Mouse (Mus musculus): ENCODE data around the gene Dennd6a.
"Not testable (repeated sequence)": the region's sequence is repeated elsewhere in the genome, so short reads cannot be mapped to it uniquely, and the experiment has no call there.

Gene Dennd6a

DNA sequence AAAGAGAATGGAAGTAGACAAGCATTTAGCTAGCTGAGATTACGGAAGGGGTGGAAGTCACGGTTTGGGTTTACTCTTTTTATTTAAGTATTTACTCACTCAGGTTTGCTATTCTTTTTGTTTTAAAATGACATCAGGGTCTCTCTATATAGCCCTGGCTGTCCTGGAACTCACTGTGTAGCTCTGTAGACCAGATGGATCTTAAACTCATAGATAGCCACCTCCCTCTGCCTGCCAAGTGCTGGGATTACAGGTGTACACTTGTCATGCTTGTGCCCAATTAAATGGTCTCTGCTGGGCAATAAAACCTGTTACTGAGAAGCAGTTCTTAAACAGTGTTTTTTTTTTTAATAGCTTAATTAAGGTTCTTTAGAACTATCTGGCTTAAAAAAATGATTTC is 66.3 kb downstream of the Dennd6a start:
- DNase-seq (ENCODE audit: low read depth, low spot score) = peak; percentile 66

DNA sequence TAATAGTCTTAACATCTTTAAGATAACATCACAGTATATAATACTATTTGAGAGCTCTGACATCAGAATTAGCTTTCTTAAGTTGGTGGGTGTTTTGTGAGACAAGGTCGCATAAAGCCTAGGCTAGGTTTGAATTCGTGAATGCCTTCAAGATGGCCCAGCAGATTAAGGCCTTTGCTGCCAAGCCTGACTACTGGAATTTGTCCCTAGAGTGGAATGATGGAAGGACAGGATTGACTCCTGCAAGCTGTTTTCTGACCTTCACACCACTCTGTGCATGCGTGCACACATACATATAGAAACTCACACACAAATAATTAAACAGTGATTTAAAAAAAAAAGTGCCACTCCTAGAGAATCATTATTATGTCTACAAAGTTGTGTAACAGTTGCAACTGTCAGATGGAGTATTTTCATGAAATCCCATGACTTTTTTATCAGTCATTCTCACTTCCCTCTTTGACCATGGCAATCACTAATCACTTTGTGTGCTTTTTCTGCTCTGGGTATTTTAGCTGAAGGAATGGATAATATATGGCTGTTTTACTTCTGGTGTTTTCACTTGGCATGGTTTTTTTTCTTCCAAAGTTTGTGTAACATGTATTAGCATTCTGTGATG is 69.5 kb downstream of the Dennd6a start:
- DNase-seq (ENCODE audit: low read depth, low spot score) = peak; percentile 48

DNA sequence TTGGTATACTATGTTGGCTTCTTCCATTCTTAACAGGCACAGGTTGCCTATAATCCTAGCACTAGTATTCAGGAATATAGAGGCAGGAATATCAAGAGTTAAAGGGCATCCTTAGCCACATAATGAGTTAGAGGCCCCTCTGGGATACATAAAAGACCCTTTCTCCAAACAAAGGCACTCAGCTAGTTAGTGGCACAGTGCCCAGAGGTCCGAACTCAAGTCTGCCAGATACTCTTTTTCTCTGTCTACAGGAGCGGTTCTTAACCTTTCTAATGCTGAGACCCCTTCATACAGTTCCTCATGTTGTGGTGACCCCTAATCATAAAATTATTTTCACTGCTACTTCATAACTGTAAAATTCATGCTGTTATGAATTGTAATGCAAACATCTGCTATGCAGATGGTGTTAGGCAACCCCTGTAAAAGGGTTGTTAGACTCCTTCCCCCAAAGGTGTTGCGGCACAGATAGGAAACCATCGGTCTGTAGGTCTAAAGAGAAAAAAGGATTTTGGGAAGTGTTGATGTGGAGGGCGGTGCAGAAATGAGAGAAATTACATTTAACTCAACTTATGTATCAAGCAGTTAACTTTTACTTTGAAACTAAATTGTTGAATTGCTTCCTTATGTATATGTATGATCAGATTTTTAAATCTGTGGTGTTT is 72.5 kb downstream of the Dennd6a start:
- no peak for DNase-seq (ENCODE audit: low read depth, low spot score)

DNA sequence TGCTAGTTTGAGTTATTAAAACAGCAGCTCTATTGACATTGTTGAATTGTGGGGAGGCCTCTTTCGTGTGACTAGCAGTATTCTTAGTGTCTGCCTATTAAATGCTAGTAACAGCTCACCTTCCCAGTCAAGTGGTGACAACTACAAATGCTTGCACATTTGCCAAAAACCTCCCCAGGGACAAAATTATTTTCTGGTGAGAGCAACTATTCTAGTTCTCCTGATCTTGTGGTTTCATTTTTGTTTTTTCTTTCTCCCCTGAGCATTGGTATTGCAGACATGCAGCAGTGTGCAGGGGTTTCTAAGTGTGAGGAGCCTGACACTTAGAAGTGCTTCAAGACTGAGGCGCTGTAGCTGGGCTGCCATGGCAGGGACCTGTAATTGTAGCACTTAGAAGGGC is 74.2 kb downstream of the Dennd6a start:
- peak; percentile 41 for DNase-seq (ENCODE audit: low read depth, low spot score)

DNA sequence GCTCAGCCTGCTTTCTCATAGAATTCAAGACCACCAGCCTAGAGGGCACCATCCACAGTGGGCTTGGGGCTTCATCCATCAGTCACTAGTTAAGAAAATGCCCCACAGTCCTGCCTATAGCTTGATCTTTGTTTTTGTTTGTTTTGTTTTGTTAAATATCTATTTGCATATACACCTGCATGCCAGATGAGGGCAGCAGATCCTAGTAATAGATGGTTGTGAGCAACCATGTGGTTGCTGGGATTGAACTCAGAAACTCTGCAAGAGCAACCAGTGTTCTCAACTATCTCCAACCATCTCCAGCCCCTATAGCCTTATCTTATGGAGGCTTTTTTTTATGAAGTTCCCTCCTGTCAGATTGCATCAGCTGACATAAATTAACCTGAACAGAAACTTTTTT is 78.2 kb downstream of the Dennd6a start:
- peak; percentile 63 for DNase-seq (ENCODE audit: low read depth, low spot score)

DNA sequence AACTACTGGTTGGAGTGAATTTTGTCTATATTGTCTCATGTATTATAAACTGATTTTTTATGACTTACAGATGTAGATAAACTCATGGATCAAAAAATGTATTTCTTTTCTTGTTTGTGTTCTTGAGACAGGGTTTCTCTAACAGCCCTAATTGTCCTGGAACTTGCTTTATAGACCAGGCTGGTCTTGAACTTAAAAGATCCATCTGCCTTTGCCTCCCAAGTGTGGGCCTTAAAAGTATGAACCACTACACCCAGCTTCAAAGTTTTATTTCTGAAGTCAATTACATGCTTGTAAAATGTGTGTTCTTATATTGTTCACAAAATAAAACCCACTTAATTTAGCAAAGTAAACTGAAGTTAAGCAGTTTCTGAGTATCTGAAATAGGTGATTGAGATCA is 84.5 kb downstream of the Dennd6a start:
- DNase-seq (ENCODE audit: low read depth, low spot score) = no peak

DNA sequence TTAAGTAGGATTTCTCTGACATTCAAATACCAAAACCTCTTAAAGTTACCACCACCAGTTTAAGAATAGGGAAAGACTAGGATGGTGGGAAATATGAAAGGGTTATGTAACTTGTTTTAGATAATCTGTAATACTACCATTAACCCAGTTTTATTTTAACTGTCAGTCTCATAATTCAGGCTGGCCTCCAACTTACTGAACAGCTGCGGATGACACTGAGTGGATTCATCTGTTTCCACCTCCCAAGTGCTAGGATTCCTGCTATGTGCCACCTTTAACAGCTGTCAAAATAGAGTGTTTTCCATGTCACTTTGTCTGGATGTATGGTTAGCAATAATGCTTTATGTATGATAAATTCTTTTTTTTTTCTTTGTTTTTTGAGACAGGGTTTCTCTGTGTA is 86.6 kb downstream of the Dennd6a start:
- no peak for DNase-seq (ENCODE audit: low read depth, low spot score)

DNA sequence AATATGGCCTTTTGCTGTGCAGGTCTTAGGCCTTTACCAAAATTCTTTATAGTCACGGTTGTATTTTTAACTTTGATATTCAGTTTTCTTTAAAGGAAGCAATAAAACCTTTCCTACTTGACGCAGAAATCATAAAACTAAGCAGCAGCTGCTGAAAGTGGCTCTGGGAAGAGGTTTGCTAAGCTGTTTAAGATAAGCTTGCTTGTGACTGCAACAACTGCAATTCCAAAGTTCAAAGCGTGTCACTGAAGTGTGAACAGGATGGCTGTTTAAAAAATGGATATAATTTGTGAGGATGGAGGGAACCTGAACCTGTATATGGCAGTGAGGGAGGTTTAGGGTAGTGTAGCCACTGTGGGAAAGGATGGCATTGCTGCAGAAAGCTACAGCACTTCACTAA is 88.4 kb downstream of the Dennd6a start:
- no peak for DNase-seq (ENCODE audit: low read depth, low spot score)

DNA sequence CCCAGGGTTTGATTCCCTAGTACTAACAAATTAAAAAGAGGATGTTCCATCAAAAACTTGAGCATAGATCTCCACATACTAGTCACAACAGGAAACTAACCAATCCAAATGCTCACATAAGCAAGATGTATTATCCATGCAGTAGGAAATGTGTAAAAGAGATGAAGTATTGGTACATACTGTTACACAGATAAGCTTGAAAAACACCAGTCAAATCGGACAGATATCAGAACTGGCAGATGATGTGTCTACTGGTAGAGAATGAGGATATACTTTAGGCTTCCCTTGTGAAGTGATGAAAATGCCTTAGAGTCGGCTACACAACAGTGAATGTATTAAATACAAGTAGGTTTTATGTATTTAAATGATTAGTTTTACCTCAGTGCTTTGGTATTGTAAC is 88.8 kb downstream of the Dennd6a start:
- no peak for DNase-seq (ENCODE audit: low read depth, low spot score)

DNA sequence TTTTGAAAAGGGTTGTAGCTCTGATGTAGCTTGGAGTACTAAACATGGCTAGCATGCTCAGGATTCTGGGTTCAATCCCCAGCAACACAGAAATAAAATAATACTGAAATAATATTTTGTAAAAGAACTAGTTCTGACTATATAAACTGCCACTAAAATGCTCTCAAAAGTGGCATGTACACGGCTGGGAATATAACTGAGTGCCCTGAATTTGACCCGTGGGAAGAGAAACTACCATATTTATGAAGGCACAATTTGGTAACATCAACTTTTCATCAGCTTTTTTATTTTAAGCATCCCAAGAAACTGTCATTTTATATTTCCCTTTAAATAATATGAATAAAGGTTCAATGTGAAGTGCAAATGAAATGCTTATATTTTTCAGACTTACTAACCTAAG is 90.2 kb downstream of the Dennd6a start:
- no peak for DNase-seq (ENCODE audit: low read depth, low spot score)

DNA sequence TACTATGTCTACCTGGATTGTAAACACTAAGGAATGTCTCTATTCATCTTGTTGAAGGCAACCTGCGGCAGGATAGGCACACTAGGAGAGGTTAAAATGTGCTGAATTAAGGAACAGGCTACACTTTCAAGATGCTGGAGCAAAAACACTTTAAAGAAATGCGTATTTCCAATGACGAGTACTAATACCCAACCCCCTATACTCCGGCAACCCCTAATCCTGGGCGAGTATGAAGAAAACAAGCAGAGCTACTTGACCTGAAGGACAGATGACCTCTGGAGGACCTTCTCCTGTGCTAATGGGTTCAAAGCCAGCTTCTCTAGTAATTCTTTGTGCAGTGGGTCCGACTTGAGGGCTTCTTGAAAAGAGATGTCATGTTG is 94.3 kb downstream of the Dennd6a start:
- no peak for DNase-seq (ENCODE audit: low read depth, low spot score)

DNA sequence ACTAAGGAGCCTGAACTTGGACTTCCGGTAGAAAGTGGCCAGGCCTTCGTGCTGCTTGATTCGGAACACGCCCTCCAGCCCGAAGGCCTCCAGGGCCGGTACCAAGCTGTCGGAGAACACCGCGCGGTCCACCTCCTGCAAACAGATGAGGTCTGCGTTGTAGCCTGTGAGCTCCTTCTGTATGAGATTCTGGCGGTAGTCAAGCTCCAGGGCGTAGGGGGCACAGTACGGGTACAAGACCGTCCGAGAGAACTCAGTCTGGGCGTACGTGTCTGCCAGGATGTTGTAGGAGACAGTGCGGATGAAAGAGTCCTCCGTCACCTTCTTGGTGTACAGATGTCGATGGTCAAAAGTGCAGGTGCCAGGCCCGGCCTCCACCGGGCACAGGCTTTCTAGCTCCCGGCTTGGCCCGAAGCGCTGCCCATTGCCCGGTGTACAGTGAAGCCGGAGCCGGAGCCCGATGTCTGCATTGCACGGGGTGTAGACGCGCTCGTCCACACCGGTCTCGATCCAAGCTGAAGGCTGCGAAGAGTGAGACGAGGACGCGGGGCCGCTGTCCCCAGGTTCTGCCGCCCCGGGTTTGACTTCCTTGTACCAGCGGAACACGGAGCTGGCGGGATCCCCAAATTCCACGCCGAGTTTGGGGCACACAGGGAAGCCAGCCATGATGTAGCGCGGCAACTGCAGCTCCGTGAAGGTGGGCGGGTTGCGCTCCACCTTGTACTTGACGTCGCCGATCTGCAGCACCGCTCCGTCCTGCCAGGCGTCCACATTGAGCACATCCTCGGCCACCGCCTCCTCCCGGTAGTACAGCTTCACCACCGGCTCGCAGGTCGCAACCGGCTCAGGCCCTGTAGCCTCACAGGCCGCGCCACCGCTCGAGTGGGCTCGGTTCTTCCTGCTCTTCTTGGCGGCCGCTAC is 95.0 kb downstream of the Dennd6a start:
- peak; percentile 81 for DNase-seq (ENCODE audit: low read depth, low spot score)

DNA sequence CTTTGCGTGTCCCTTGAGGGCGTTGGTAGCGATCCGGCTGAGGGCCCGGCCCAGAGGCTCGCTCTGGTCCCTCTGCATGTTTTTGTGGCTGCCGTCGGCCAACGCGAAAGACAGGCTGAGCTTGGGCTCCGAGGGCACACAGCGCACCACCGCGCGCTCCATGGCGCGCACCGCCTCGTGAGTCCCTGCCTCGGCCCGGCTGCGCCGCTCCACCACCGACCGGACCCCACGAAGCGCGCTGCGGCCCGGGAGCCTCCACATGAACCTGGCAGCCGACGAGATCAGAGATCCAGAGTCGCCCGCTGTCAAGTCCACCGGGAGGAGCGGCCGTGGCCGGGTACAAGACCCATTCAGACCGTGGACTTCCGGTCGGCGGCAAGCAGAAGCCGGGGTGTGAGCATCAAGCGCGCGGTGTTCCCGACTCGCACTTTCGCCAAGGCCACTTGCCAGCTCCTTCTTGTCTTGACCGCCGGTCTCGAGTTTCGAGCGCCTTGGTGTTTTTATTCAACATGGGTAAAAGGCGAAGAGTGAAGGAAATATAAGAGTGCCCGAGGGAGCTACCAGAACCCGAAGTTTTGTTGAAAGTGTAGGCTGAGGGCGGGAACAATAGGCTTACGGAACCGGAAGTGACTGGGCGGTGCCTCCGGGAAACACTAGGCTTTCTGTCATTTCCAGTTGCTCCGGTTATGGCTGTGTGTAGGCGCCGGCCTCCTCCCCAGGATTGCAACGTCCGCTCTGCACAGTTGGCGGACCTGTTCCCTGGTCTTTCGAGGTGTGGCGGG is 95.8 kb downstream of the Dennd6a start, which contains the start of gene Pde12:
TSS of gene Pde12 (minus strand) at position 592 of the 782 bp plus-strand sequence.
- DNase-seq (ENCODE audit: low read depth, low spot score) = peak; percentile 97

DNA sequence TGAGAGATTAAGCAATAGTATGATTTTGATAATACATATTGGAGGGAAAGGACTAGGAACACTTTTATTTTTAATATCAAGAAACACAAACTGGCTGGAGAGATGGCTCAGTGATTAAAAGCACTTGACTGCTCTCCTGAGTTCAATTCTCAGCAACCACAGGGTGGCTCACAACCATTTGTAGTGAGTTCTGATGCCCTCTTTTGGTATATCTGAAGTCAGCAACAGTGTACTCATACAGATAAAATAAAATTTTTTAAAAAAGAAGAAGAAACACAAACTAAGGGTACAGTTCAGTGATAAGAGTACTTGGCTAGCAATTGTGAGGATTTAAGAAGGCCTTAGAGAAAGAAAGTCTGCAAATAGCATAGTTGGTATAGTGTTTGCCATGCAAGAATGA is 97.3 kb downstream of the Dennd6a start:
- peak; percentile 77 for DNase-seq (ENCODE audit: low read depth, low spot score)

DNA sequence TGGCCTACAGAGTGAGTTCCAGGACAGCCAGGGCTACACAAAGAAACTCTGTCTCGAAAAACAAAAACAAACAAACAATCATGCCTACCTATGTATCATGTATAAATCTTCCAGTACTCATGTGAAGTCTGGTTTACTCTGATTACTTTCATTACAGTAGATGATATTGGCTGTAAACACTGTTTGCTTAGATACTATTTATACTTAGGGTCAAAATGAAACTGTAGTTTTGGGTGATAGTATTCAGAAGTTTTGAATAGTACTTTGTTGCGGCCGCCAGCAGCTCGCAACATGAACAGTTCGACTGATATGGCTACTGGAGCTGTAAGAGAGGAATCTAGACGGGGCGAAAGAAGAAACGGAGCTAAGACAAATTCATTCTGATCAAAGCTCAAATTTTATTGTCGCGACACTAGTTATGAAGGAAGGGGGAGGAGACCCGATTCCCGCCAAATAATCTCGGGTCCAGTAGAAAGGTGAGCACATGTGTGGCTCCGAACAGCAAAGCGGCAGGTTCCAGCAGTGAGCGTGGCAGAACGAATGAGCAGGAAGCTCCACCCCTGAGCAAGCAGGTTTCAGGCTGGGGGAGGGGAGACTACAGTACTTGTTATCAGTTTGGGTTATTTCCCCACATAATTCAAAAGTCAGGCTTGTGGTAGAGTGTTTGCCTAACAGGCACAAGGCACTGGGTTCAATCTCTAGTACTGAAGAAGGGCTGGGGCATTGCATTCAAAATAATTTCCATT is 98.4 kb downstream of the Dennd6a start:
- peak; percentile 86 for DNase-seq (ENCODE audit: low read depth, low spot score)

DNA sequence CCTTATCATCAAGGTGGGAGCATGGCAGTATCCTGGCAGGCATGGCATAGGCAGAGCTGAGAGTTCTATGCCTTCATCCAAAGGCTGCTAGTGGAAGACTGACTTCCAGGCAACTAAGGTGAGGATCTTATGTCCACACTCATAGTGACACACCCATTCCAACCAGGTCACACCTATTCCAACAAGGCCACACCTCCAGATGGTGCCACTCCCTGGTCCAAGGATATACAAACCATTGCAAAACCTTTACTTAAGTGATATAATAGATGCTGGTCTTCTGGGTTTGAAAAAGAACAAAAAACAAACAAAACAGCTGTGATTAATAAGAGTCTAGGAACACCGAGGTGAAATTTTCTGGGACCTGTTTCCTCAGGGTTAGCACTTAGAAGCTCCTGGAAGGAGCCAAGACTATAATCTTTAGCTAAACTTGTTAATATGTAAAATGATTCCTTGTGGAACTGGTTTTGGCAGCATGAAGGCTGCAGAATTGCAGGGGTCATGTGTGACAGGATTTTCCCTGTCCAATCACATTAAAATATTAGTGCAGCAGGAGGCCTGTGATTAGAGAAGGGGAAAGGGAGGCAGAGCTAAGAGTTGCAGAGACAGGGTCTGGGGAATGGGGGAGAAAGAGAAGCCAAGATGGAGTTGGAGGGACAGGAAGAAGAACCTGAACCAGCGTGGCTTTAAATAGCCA is 101.0 kb downstream of the Dennd6a start:
- DNase-seq (ENCODE audit: low read depth, low spot score) = not testable (repeated sequence)

DNA sequence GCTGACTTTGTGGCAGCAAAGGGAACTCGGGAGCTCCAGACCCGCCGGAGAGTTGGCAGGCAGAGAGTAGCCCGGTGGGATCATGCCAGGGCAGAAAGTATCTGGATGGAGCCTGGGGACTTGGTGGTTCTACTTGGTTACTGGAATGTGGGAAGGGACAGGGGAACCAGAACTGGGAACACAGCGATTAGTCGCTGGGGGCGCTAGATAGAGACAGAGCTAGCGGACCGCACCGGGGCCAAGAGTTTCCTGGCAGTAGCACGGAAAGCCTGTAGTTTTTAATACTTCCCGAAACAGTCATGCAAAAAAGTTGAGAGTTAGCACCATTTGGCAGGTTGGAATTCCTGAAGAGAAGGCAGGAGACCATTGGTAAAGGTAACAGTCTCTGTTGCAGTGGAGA is 101.7 kb downstream of the Dennd6a start:
- no peak for DNase-seq (ENCODE audit: low read depth, low spot score)

DNA sequence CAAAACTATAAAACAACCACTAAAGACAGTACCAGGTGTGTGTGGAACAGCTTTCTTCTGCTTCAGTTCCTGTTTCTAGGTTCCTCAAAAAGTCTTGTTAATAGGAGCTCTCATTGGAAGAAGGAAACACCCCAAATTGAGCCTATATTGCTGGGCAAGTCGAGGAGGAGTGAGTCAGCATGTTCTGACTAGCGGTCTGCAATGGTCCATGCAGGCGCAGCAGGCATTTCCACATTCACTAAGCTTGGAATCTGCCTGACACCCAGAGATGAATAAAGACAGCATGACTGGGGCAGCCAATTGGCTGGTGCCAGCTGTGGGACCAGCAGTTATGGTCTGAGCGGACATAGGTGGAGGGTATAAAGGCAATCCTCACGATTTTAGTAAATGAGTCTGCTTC is 102.1 kb downstream of the Dennd6a start:
- DNase-seq (ENCODE audit: low read depth, low spot score) = no peak
